Comparison of ENCODE assay signal across 8 mouse cellular contexts in the genomic region with DNA sequence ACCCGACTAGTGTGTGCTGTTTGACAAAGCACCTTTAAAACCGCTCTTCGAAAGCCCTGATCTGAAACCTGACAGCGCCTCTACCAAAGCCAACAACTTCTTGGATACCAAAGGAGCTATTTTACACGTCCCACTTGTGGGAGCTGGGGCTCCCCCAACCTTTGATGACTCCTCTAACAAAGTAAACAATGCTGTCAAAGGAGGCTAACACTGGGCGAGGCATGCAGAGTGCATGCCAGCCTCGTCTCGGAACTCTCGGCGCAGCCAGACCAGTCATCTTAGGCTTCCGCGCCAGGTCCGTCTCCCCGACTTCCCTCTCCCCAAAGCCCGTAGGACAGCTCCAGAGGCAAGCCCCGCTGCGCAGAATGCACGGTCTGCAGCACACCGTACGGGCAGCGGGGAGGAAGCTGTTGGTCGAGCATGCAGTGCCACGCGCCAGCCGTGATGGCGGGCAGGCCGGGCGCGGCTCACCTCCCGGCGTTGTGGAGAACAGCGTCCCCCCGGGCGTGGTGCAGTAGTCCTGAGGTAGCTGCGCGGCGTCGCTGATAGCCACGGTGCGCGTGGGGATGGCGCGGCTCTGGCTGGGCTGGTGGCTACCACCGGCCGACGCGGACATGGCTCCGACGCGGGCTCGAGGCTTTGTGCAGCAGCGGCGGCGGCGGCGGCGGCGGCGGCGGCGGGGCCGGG. TPM values are rescaled to one million over a fixed set of nuclear protein-coding genes. Genes with fewer than 3 reads are reported as not detected.
DNase-seq lines count a peak whose midpoint lies in the region; ATAC-seq and TF ChIP-seq lines count a peak whose summit lies in the region.

No protein-coding gene starts in this region.

- H3K4me1 ChIP-seq in cerebellum, adult 2 months (ENCODE audit: control insufficient read depth, insufficient read depth, low read length): peaks cover 15% of the 10 kb centered on the region; the same call in 1 of the 2 replicates
- H3K4me1 ChIP-seq in hindbrain, embryonic 13.5 days (replicated peaks): peaks cover 45% of the 10 kb centered on the region

- H3K4me3 ChIP-seq in cerebellum, adult 2 months (replicated peaks; ENCODE audit: insufficient read depth, low read depth, low read length): peak overlapping the region; percentile 87
- peak overlapping the region; percentile 83 for H3K4me3 ChIP-seq in hindbrain, embryonic 13.5 days

- no peaks in the 10 kb centered on the region for H3K9me3 ChIP-seq in hindbrain, embryonic 13.5 days

- TF ChIP-seq CTCF in cerebellum, adult 2 months (IDR thresholded peaks at IDR 0.05; ENCODE audit: borderline replicate concordance, insufficient read depth, low read depth, low read length): no peak

- H3K36me3 ChIP-seq in hindbrain, embryonic 13.5 days: no peaks in the 10 kb centered on the region

- ATAC-seq in frontal cortex, adult (ENCODE audit: low TSS enrichment): peak; percentile 60
- ATAC-seq in hindbrain, embryonic 13.5 days (ENCODE audit: low FRiP score): peak; percentile 74

- TF ChIP-seq POLR2A in cerebellum, adult 2 months (IDR thresholded peaks at IDR 0.05; ENCODE audit: borderline replicate concordance, insufficient read depth, low read length): no peak

- WGBS in cerebellum, adult 2 months: under 1% methylated on average over 56 of the region's 62 CpGs
- WGBS in hindbrain, embryonic 13.5 days: under 1% methylated on average over 57 of the region's 62 CpGs

- H3K27me3 ChIP-seq in cerebellum, adult 2 months (ENCODE audit: control insufficient read depth, insufficient read depth, low read length): no peaks in the 10 kb centered on the region
- H3K27me3 ChIP-seq in hindbrain, embryonic 13.5 days: no peaks in the 10 kb centered on the region

- H3K27ac ChIP-seq in cerebellum, adult 2 months (ENCODE audit: insufficient read depth, low read length): peak overlapping the region; percentile 22; the same call in 1 of the 2 replicates
- H3K27ac ChIP-seq in hindbrain, embryonic 13.5 days: peak overlapping the region; percentile 86

- peak overlapping the region; percentile 90 for H3K9ac ChIP-seq in hindbrain, embryonic 13.5 days

- peak overlapping the region; percentile 82 for H3K4me2 ChIP-seq in hindbrain, embryonic 13.5 days

- peak; percentile 49 for DNase-seq in Muller cell, postnatal 12 days (ENCODE audit: inconsistent ontology term)
- DNase-seq in cerebellum, adult 2 months: peak; percentile 54 to 64
- peak; percentile 32 to 47 for DNase-seq in left cerebral cortex, adult 8-10 months (ENCODE audit: low spot score in 2 of 2)
- DNase-seq in lung, postnatal 36 days: peak; percentile 47
- DNase-seq in right cerebral cortex, adult 18-20 months: peak; percentile 41
- peak; percentile 71 for DNase-seq in thymus, postnatal 4 days

RNA-seq across cellular contexts. Expression of gene Eif4ebp2, which starts 0.4 kb away (rescaled TPM):
- 30.4 and 32.0 TPM in 2 replicates for polyA plus RNA-seq in cerebellum, adult 2 months (2012; rRNA removed)
- 66.3 and 66.4 TPM in 2 replicates for polyA plus RNA-seq in hindbrain, embryonic 13.5 days (2015; fragmentation: Nextera tagmentation; extraction: Ambion mirVana)
- 10 to 100 TPM; 42.8 to 45.8 (median 44.4) TPM for total RNA-seq in left cerebral cortex, adult 8-10 months (2022)

RNA-seq across cellular contexts. Expression of gene Lrrc20, which starts 23.5 kb away (rescaled TPM):
- polyA plus RNA-seq in cerebellum, adult 2 months (2012; rRNA removed): 20.8 and 20.9 TPM in 2 replicates
- polyA plus RNA-seq in hindbrain, embryonic 13.5 days (2015; fragmentation: Nextera tagmentation; extraction: Ambion mirVana): 15.3 and 16.1 TPM in 2 replicates
- 10 to 100 TPM; 18.8 to 22.2 (median 20.4) TPM for total RNA-seq in left cerebral cortex, adult 8-10 months (2022)

RNA-seq across cellular contexts. Expression of gene Nodal, which starts 34.3 kb away (rescaled TPM):
- 0.68 and 0.97 TPM in 2 replicates for polyA plus RNA-seq in cerebellum, adult 2 months (2012; rRNA removed)
- polyA plus RNA-seq in hindbrain, embryonic 13.5 days (2015; fragmentation: Nextera tagmentation; extraction: Ambion mirVana): 0.09 TPM in 1 of 2 replicates, not detected in the other
- under 1 TPM; 0.21 to 0.30 (median 0.22) TPM for total RNA-seq in left cerebral cortex, adult 8-10 months (2022)

Comparison
In these comparisons a context has a peak if more than half of its experiments do, and no peak if none do; other contexts are left out.
1. Peak in every context shown above with its lines: DNase-seq, ATAC-seq, H3K4me3 ChIP-seq and H3K27ac ChIP-seq.